Mouse (Mus musculus) layer of hippocampus, postnatal 25 days (tissue): ENCODE measurements at regions not wholly inside any gene's neighbourhood (a gene's known extent, or its start where the extent isn't known, plus 50 kb on each side); places are given as distances from the start of the nearest gene placed in this dataset.

Experiments
- DNase-seq, 2 experiments: peaks; one replicate each; pipeline ENCODE4 v3.0.0; 2022; ENCODE audit warnings: mixed read lengths in 2 of 2, low spot score in 1 of 2; ENCODE audit errors: extremely low spot score in 1 of 2

DNA sequence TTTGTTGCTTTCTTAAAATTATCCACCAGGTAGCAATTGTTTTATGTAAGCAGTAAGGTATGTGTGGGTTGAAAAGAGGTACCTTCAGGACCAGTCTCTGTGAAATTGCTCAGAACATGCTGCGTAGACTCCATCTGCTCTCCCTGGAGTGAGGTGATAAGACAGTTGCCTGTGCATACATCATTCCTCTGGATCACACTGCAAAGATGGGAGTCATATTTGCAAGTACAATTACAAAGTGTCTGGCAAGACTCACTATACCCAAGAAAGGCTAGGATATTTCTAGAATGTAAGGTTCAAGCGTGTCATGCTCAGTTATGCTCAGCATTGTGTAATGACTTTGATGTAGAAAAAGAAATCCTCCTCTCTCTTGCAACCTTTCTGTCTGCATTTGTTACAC lies 1283.5 kb upstream of the Slc10a2 start:
- DNase-seq: no peak

DNA sequence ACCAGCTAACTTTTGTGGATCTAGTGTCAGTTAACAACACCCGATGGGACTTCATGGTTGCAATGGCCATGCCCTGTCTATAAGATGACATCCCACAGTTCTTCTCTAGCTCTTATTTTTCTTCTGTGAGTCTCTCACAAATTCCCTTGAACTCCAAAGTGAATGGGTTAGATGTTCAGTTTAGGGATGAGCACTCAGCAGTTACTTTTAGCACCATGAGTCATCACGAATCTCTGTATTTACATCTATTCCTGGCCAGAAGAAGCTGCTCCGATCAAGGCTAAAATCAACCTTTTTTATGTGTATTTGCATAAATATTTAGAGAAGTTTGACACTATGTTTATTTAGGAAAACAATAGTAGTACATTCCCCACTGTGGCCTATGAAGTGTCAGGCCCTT lies 1269.6 kb upstream of the Slc10a2 start:
- no peak for DNase-seq

DNA sequence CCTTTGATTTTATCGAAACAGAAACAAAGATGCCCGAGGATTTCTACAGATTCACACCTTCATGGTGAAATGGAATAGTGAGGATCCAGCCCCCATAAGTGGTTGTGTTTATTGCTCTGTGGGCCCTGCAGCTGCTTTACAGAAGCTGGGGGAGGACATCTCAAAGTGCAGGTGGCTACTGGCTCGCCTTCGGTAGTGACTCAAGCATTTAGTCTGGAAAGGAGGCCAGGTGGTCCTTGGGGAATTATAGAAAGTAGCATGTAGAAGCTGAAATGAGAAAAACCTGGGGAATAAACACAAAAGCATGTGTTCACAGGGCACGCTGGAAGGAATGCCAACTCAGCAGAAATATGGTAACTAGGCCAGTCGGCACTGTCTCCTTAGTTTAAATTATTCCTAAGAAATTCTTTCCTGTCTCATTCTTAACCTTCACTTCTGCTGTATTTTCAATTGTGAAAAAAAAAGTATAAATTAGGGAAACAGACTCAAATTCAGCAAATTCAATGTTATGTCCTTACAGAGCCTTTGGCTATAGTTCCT lies 1256.3 kb upstream of the Slc10a2 start:
- DNase-seq: no peak

DNA sequence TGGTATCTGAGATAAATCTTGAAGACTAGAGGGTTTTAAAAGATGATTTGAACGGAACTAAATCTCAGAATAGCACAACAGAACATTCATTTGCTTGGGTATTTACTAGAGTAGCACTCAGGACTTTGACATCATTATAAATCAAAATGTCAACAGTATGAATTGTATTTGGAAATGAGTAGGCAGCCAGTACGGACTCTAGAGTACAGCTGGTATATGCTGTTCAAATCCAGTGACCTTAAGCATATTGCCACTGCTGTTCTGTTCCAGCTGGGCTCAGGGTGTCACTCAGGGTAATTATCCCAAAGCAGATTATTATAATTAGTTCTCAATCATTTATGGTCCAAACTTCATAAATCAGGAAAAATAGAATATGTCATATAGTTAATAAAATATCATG lies 1252.7 kb upstream of the Slc10a2 start:
- no peak for DNase-seq

DNA sequence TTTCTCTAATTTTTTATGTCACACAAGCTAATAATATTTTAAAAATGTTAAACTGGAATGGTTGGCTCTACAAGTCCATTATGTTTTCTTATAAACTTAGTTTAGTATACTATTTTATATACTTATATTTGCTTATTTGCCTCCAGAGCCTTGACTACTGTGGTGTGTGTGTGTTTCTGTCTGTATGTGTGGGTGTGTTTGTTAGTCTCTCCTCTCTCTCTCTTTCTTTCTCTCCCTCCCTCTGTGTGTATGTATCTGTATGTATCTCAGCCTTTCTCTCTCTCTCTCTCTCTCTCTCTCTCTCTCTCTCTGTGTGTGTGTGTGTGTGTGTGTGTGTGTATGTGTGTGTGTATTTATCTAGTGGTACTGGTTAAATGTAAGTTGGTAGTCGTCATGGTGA lies 1245.3 kb upstream of the Slc10a2 start:
- DNase-seq: no peak

DNA sequence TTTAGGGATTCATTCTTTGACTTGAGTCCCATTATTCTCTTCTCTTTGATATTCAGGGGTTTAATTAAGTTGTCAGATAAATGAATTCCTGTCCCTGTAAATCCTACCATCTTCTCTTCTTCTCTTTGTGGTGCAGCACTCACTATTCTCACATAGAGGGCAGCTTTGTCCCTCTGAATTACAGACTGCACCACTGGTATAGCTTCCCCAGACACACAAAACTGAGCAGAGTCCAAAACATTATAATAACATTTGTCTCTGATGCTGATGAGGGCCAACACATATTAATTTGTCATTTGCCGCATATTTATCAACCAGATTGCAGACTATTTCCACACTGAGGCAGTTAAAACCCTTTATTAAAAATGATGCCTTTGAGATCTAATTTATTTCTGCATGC lies 1244.9 kb upstream of the Slc10a2 start:
- no peak for DNase-seq

DNA sequence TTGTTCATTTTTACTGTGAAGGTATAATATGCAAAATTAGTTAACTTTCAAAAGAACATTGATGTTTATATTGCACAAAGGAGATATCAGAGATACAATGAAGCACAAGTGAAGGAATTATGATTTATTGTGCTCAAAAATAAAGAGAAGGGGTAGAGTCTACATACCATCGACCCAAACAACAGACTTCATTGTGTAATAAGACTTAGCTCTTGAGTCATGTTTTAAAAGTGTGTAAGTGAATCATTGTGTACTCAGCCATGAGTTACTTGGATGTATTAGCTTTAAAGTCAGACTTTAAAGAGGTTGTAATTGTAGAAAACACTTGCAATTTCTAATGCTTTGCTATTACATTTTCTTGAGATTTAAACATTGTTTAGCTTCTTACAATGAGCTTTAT lies 1240.6 kb upstream of the Slc10a2 start:
- DNase-seq: no peak

DNA sequence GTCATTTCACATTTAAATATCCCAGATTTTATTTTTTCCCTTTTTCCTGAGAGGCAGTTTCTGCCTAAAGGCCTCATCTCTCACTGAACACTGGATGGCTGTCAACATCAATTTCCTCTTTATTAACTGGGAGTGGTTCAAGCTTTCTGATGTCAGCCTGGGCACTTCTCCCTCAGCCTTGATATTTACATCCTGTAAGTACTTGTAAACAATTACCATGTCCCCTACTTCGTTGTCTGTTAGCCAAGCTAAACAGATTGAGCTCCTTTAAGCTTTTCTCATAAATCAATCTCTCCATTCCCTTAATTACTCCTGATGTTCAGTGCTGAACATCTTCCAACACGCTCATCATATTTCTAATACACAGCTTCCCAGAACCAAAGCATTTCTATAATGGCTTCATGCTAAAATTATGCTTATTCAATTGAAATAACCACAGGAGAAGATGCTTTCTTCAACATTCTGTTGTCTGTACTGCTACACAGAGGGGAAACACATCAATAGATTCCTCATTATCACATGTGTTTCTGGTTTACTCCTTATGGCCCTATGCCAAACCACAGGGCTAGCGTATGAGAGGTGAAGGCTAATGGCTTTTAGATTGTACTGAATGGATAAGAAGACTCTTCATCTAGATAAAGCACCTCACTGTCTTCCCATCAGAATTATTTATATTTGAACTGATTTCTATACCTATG lies 1235.2 kb upstream of the Slc10a2 start:
- DNase-seq: no peak

DNA sequence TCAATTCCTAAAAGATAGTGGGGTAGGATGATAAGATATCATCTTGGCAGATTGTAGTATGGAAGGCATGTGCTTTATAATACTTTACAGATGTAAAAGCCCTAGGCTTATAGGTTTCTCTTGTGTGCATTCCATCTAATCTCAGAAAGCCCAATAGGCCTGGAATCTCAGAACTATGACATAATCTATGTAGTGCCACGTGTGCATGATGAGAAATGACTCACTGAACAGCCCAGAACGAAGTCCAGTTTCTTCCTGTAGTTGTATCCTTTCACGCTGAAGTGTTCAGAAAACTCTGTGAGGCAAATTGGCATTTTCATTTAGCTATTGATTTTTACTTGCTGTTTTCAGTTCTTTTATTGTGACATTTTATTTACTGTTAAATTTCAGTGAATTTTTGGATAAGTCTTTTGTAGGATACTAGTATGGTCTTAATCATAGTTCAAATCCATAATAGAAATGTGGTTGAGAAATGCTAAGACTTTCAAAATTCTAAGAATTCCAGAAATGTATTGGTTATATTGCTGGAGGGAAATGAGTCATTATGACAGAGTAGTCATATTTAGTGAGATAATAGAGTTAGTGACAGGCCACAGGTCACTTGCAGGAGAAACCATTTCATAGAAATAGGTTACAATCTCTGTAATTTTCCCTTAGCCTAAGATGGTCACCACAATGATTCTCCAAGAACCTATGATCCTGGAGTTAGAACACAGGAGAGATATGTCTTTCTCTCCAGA lies 1229.3 kb upstream of the Slc10a2 start:
- no peak for DNase-seq

DNA sequence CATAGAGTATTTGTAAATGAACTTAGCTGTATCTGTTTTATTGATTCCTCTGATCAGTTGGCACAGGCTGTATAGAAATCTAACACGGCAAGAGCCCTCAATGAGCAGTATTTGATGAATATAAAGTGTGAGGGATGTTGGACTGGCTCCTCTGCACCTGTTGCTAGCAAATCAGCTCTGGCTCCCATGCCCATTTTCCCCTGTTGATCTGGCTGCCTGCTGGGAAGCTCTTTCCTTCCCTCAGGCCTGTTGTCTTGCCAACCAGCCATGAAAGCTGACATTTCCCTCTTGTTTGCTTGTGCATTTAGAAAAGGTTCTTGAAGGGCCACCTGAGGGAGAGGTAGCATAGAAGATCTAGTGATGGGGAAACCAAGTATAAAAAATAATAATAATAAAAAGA lies 1216.2 kb upstream of the Slc10a2 start:
- no peak for DNase-seq

DNA sequence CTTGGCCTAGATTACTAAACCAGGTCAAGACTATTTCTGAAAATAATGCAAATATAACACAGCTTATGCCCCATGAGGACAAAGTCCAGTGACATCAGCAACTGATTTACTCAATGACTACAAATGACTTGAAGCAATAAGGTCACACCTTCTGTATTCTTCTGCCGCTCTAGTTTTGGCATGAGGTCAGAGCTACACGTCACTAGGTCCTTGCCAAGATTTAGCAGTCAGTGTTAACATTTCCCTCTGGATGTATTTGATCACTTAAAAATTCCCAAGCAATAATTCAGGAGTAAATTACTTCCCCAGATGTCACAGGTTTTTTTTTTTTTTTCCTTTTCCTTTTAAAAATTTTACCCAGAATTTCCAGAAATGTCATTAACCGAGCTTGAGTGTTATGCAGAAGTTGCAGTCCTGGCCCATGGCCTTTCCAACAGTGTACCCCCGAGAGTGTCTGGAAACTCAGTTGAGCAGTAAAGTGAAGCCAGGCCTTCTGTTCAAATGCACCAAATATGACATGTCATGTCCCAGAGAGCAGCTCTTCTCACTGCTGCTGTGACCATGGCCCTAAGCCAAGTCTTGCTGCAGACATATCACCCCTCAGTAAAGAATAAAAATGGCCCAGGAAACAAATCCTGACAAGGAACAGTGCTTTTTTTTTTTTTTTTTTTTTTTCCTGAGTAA lies 1210.2 kb upstream of the Slc10a2 start:
- DNase-seq: no peak

DNA sequence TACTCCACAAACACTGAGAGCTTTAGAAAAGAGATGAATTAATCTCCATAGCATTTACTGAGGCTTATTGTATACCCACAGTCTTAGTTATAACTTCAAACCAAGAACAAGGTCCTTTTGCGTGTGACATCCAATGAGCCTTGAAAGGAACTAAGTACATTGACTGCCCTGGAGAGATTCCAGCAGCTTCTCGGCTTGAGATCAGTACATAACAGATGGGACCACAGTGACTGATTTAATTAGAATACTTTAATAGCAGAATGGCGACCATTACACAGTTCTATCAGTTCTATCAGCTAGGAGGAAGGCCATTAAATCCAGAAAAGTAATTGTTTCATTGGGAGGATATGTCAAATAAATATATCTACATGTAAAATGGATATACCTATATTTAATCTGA lies 1183.7 kb upstream of the Slc10a2 start:
- DNase-seq: peak in 1 of 2 experiments; percentile 5

DNA sequence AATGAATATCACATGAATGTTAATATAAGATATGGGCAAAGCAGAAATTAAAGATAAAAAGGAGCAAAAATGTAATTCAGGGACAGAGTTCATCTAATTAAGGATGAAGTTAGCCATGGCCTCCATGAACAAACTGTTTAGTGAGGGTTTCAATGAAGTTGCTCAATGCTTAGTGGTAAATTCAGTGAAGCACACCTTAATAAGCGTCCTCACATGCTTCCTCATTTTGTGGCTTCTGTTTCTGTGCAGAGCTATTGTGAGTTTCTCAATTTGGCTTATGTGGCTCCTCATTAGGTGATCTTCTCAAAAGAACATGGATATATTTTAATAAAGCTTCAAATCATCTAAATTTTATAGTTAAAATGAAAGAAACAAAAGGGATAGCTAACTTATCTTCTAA lies 1174.8 kb upstream of the Slc10a2 start:
- DNase-seq: no peak
